Mouse (Mus musculus) ZHBTc4 (cell line): ENCODE measurements around the gene Gm49673.
"Not testable (repeated sequence)": the region's sequence is repeated elsewhere in the genome, so short reads cannot be mapped to it uniquely, and the experiment has no call there.

Experiments
- DNase-seq: peaks from one replicate; pipeline ENCODE4 v3.0.0-alpha.2; 2011; ENCODE audit warnings: low read depth, low spot score

The Gm49673 gene

DNA sequence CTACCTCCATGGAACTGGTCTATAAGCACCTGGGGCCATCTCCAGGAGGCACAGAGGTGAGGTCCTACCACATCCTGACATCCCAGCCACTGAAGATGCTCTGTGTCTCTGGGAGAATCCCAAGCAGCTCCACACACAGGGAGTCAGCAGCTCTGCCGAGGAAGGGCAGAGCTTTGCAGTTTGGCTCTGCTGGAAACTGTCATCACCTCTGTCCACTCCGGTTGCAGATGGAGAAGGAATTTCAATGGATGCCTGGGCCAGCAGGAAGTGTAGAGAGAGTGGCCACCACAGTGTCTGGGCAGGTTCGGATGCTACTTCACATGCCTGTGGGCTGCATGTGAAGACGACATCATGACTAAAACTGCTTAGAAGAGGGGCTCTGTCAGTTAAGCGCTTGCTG lies 106.4 kb downstream of the Gm49673 start:
- DNase-seq = not testable (repeated sequence)

GRCm38 (mm10) chr17:8039916-8040635 lies 107.5 kb downstream of the Gm49673 start:
- not testable (repeated sequence) for DNase-seq

GRCm38 (mm10) chr17:8036976-8037375 lies 110.6 kb downstream of the Gm49673 start:
- DNase-seq = not testable (repeated sequence)
